Mouse (Mus musculus): ENCODE results near the gene Polm.

Polm gene

DNA sequence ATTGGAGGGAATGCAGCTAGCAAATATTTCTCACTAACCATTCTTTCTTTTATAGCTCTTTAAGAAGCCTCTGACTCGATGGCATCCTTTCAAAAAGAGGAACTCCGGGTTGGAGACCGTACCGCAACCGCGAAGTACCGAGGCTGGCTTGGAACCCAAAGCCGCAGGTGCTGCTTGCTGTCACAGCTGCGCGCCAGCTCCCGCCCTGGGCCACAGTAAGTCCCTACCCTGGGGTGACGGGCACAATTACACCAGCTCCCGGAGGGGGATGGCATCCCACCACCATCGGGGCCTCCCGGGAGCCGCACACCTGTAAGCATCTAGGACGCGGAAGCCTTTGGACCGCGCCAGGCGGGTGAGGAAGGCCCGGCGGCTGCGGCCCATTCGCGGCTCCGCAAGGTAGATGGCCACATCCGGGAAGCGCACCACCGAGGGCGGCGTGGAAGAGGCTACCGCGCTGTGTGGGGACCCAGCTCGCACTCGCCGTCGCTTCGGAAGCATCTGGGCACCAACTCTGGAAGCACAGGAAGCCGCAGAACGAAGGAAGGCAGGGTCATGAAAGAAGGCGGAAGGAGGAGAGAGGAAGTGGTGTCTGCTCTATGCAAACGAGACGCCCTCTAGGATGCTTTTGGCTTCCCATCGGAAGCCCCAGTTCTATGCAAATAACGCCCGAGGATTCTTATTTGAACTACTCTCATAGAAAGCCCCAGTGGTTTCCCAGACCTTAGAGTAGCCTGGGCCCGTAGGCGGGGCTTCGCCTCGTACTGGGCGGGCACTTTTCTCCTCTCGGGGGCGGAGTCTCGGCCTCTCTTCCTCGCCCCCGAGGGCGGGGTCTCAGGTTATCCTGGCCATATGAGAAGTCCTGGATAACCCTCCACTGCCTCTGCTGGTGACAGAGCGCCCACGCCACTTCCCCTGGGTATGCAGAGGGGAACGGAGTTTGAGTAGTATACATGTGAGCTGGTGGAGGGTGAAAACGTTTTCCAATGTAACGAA, at the start of gene Polm:
Polm (minus strand) TSS at position 766 of the 996 bp plus-strand sequence.
- DNase-seq, result peak; percentile 93

DNA sequence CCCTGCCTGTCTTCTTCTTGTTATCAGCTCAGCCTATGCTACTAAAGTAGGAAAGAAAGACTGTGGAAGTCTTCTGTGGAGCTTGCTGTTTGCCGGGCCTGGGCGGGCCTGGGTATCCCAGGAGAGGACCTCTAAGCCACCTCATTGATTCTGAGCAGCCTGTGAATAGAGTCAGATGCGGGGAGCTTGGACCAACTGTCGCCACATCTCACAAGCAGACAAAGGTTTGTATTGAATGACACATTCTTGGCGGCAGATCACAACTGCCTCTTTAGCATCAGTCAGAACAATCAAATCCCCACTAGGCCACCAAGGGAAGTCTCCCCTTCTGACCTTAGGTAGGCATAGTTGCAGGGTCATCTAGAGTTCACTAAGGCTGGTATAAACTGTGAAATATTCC, 49.4 kb upstream of the Polm start:
- no peak for DNase-seq

DNA sequence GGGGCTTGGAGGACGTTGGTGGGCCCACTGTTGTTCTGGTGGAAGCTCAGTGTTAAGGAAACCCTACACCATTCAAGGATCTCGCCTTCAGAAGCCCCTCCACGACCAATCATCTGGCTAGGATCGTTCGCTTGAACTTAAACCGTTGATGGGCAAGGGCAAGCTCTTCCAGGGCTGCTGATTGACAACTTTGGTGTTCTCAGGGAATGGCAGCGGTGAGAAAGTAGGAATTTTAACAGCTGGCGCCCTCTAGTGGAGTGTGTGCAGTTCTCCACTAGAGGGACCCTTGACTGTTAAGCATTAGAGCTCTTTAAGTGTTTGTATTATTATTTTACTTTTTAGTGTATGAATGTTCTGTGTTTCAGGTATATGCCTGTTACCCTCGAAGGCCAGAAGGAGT, 48.4 kb upstream of the Polm start:
- DNase-seq, result peak; percentile 64

DNA sequence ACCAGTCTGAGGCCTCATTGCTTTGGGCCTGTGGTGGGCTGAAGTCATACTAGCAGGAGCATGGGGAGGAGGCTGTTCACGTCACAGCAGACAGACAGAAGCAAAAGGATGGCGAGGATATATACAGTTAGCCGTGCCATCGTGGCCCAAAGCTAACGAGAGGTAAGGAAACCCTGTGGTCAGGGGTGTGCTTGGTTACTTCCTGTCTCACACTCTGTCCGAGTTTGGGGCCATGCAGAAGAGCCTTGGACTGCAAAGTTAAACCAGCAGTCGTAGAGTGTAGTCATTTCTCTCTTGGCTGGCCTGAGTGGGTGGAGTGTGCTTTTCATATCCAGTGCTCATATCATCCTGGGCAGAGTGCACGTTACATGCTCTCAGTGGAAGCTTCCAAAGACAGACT, 44.7 kb upstream of the Polm start:
- no peak for DNase-seq

DNA sequence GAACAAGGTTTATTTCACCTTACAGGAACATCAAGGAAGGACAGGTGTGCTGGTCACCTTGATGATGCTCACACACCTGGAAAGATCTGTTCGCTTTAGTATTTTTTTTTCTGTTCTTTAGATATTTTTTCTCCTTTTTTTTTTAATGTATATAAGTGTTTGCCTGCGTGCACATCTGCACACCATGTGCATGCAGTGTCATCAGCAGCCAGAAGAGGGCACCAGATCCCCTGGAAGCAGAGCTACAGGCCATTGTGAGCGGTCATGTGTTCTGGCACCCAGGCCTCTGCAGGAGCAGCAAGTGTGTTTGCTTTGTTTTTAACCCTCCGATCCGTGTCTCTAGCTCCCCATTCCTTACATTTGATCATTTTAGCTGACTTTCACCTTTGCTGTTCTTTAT, 42.1 kb upstream of the Polm start:
- DNase-seq, result peak; percentile 64

DNA sequence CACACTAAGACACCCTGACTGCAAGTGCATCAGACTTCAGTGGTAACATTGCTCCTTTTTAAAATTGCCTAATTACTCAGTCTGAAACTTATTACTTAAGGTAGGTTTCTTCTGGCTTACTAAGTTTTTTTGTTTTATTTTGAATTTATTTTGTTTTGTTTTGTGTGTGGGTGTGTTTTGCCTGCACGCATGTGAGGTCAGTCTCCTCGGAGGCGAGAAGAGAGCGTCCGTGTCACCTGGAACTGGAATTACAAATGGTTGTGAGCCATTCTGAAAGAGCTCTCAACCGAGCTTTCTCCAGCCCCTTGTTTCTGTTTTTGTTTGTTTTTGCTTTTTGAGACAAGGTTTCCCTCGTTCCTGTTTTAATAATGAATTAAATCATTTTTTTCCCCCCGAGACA, 40.8 kb upstream of the Polm start:
- DNase-seq, result no peak

DNA sequence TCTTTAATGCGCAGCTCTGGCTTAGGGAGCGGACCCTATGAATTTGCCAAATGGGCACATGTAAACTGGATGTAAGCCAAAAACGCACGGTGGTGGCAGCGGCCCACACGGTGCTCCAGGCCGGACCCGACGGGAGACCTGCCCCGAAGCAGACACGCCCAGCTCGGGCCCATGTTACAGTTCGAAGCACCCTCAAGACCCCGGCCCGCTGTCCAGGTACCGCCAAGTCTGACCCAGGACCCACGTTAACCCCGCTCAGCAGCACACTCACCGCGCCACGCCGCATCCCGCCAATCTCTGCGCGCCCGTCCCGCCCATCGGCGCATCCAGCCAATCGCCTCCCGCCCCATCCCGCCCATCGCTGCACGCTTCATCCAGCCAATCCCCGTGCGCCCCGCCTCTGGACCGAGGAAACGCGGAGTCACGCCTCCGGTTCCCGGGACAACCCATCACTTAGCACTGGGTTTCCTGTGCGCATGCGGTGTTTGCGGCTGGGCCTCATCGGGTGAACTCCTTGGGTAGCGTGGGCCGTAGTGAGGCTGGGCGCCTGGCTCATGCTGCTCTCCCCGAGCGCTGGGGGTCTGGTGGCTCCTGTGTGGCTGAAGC, 40.2 kb upstream of the Polm start, which contains the start of gene Pold2:
Pold2 (minus strand) TSS at position 372 of the 606 bp plus-strand sequence.
- DNase-seq, result peak; percentile 94

DNA sequence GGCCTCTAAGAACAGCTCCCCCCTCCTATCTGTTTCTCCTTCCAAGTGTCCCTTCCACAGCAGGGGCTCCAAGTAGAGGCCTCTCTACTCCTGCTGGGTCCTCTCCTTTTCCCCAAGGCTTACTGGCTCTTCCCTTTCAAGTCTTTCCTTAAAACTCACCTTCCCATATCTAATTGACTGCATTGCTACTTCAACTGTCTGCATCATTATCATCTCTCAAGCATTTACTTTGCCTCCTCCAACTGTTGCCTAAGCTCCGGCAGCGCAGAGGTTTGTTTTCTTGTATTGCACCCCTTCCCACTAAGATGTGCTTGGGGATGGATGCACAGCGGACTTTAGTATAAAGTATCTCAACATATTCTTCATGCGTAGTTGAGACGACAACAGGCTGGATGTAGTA, 39.6 kb upstream of the Polm start:
- no peak for DNase-seq

DNA sequence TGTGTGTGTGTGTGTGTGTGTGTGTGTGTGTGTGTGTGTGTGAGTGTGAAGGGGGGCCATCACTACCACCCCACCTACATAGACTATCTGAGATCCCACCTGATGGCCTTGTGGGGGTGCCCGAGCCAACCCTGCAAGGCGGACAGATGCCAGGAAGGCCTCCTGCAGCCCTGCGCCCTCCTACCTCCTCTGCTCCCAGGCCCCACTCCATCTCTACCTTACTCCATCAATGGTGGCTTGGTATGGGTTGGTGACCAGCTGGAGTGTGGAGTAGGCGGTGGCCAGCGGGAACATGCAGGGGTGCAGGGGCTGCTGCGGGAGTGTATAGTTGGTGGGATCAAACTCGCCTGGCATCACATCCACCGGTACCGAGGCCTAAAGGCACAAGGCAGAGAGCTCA, 35.4 kb upstream of the Polm start:
- no peak for DNase-seq

DNA sequence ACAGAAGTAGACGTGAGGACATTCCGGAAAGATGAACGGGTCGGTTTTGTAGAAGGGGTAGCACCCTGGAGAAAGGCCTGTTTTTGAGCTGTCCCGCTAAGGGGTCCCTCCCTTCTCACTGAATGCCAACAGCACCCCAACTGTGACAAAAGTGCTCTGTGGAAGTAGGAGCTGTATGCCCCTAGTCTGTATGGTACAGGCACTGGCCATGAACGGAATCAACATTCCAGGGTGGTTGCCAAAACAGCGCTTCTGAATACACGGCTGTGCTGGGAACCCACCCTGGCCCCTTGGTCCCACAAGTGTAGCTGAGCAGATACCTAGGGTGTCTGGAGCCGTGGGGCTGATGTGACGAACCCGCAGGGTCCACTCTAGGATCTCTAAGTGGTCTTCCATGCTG, 34.9 kb upstream of the Polm start:
- no peak for DNase-seq

DNA sequence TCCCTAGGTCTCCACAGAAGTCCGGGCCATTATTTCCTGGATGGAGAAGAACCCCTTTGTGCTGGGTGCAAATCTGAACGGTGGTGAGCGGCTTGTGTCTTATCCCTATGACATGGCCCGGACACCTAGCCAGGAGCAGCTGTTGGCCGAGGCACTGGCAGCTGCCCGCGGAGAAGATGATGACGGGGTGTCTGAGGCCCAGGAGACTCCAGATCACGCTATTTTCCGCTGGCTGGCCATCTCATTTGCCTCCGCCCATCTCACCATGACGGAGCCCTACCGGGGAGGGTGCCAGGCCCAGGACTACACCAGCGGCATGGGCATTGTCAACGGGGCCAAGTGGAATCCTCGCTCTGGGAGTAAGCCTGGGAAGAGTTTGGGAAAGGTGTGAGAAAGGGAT, 32.3 kb upstream of the Polm start:
- no peak for DNase-seq

DNA sequence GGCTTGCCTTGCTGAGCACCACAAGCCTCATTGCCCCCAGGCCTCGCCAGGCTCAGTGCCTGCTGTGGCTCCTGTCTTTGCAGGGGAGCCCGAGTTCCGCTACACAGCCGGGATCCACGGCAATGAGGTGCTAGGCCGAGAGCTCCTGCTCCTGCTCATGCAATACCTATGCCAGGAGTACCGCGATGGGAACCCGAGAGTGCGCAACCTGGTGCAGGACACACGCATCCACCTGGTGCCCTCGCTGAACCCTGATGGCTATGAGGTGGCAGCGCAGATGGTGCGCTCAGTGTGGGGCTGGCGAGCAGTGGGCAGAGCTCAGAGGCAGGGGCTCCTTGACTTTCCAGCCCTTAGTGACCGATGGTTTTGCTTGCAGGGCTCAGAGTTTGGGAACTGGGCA, 31.5 kb upstream of the Polm start:
- DNase-seq, result no peak

DNA sequence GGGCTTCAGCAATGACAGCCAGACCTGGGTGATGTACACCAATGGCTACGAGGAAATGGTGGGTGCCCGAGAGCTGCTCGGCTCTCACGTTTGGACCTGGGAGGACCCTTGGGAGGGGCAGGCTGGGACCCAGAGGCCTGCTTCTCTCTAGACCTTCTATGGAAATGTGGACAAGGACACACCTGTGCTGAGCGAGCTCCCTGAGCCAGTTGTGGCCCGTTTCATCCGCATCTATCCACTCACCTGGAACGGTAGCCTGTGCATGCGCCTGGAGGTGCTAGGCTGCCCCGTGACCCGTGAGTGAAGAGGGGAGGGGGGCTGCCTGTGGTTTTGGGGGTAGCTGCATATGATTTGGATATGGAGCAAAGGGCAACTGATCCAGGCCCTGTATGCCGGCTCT, 30.5 kb upstream of the Polm start:
- no peak for DNase-seq

DNA sequence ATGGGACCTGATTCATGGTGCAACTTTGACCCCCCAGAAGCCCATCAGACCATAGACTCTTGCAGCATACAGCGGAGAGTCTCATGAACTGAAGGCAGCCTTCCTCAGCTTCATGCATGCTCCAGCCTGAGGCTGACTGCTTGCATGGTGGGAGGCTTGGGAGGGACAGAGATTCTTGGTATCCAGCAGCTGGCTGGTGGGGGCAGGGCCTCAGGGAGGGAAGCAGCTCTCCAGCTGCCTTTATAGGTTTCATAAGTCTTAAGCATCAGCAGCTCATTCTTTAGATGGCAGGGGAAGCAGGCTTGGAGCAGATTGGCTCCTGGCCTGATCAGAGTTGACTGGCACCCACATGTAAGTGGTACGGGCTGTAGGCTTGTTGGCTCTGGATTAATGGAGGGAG, 29.4 kb upstream of the Polm start:
- no peak for DNase-seq

DNA sequence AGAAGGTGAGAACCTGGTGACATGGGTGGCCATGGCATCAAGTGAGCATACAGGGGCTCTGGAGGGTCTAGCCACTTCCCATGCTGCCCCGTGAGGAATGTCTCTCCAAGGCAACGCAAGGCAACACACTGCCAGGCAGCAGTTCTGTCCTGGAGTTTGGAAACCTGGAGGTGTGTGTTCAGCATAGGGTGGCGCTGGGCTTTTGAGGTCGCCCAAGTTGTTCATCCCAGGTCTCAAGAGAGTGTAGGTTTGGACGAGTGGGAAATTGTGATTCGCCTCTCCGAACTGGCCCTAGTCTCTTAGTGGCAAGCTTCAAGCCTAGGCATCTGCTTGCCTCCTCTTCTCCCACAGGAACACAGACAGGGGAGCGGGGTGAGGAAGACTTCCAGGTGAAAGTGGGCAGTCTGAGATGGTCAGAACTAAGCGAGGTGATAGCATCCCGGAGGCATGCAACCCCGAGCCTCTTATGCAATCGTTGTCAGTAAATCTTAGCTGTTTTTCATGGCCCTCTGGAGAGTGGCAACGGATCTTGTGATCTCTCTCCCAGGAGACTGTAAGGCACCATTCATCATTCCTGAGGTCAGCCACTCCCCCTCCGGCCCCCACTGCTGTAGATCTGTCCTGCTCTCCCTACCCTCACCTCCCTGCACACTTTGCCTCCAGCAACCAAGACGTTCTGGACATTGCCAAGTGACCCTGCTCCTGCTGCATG, 24.7 kb upstream of the Polm start:
- DNase-seq, result no peak

DNA sequence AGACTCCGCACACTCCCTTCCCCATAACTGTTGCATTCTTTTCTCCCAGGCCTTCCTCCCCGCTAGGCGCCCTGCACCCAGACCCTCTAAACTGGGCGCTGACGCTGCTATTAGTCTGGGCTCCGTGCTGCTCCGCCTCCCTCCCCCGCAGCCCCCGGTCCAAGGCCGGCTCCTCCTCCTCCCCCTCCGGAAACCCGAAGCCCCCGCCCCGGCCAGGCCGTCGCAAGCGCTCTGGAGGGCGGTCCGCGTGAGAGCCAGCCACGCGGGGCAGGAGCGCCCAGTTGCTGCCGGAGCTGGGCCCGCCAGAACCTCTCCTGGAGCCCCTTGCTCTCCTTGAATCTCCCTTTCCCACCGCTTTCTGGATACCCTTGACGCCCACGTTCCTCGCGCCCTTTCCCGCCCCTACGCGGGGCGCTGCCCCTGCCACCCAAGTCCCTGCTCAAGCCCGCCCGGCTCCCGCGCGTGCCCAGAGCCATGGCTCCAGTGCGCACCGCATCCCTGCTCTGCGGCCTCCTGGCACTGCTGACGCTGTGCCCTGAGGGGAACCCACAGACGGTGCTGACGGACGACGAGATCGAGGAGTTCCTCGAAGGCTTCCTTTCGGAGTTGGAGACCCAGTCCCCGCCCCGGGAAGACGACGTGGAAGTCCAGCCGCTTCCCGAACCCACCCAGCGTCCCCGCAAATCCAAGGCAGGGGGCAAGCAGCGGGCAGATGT, 24.0 kb upstream of the Polm start, which contains the start of gene Aebp1:
Aebp1 (plus strand) TSS at position 270 of the 716 bp plus-strand sequence.
- DNase-seq, result no peak

DNA sequence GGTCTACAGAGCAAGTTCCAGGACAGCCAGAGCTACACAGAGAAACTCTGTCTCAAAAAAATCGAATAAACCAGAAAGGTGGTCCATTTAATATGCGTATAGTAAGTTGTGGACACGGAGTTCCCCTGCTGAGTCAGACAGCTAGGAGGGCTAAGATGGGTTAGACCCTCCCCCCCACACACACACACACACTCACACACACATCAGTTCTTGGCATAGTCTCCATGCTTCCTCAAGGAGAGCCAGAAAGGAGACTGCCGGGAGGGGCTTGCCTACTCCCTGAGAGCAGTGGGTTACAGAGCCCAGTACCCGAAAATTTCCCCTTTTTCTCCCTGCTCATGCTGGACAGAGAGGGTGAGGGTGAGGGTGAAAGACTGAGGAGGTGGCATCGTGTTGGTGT, 22.8 kb upstream of the Polm start:
- DNase-seq, result no peak

DNA sequence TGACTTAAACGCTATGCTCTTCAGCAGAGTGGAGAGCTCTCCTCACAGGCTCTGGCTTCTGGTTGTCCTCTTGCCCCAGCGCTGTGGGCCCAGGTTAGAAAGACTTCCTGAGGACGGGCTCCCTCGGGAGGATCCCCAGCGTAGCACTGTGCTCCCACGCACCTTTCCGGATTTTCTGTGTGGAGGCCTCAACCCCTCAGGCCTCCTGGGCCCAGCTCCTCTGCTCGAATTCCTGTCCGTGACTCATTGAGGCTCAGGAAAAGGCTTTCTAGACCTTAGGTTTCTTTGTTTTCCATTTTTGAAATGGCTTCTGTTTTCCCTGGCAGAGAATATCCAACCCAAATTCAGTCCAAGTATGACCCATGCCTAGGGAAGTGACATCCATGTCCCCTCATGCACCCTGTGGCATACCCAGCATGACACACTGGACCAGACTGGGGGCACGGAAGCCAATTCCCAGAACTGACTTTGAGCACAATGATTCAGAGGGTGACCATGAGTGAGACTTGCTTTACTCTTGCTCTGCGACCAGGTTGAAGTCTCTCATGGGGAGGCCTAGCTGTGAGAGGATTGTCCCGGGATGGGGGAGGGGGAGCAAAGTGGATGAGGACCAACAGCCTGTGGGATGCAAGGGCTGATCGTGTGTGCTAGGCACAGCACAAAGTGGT, 22.2 kb upstream of the Polm start:
- DNase-seq, result no peak

DNA sequence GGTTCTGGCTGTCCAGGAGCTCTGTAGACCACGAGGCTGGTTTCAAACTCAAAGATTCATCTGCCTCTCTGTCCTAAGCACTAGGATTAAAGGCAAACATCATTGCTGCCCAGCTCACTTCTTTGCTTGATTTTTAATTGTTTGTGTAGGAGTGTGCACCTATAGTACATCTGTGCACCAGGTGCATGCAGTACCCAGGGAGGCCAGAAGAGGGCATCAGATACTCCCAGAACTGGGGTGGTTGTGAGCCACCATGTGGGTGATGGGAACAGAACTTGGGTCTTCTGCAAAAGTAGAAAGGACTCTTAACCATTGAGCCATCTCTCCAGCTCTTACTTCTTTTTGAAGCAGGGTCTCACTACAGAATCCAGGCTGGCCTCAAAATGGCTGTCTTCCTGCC, 20.9 kb upstream of the Polm start:
- DNase-seq, result no peak

DNA sequence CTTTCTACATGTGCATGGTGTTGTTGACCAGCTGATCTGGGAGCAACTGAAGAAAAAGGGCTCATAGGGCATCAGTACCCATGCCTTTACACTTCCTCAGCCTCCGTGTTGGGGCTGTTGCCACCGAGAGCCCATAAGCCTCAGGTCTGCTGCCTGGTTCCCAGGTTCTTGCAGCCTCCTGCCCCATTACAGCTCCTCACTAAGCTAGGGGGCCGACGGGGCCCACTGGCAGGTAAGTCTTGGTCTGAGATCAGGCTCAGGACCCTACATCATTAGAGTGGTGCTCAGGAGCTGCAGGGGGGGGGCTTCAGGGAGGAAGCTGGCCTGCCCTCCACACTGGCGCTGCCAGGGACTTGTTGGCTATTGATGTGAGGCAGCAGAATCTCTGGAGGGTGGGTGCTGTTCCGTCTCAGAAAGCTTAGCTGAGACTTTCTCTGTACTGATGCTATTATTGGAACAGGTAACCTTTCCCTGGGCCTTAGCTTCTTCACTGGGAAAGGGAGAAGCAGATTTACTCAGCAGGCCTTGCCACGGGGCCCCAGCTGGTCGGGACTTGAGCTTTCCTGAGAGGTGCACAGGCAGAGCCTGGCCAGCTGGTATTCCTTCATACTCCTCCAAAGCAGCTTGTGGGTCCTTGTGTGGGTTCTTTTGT, 18.8 kb upstream of the Polm start:
- no peak for DNase-seq

DNA sequence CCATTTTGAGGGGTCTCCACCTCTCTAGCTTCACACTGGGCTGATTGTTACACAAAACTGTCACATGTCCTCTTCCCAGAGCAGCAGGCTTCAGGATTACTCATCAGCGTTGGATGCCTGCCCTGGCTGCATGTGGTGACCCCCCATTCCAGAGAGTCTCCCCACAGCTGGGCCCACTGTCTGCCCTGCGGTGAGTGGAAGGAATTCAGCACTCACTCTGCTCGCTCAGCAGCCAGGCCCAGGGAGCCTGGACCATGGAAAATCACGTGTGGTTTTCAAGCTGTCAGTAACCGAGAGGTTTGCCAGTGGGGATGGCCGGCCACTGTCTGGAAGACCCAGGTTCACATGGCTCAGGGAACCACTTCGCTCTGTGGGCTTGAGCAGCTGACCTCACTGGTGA, 18.1 kb upstream of the Polm start:
- DNase-seq, result no peak

DNA sequence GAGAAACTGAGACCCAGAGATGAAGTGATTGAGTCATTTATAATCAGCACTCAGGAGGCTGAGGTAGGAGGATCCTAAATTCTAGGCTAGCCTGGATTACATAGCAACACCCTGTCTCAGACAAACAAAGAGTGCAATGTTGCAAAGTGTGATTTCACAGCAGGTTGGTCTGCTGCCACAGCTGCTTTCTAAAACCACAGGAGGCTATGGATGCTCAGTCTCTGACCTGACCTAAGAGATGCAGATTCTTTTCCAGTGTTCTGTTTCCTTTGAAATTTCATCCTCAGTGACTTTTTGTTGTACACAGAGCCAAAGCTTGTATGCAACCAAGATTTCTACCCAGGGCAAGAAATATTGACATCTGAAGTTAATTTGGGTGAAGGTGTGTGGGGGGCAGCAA, 17.7 kb upstream of the Polm start:
- no peak for DNase-seq
